Mouse (Mus musculus) embryonic facial prominence, embryonic 10.5 days (tissue): ENCODE results near the gene Svs2. TPM values are rescaled to one million over a fixed set of nuclear protein-coding genes. Genes with fewer than 3 reads are reported as not detected.

Experiments
- DNase-seq: peaks from one replicate; pipeline ENCODE4 v3.0.0-alpha.2; 2017; ENCODE audit warnings: low spot score
- H3K27ac ChIP-seq: fragments of 300-500 bp; sonication (generic); replicated peaks from 2 replicates; pipeline ENCODE4 v1.5.1; 2016; ENCODE audit warnings: mild to moderate bottlenecking
- H3K27me3 ChIP-seq: fragments of 300-500 bp; sonication (generic); replicated peaks from 2 replicates; pipeline ENCODE4 v1.6.1; 2016; ENCODE audit warnings: low read depth, mild to moderate bottlenecking; ENCODE audit not compliant: poor library complexity, severe bottlenecking
- H3K36me3 ChIP-seq: fragments of 300-500 bp; sonication (generic); replicated peaks from 2 replicates; pipeline ENCODE4 v1.6.1; 2016; ENCODE audit warnings: mild to moderate bottlenecking, moderate library complexity
- H3K4me1 ChIP-seq: fragments of 300-500 bp; sonication (generic); 2 replicates; pipeline ENCODE4 v1.6.1; 2016
- H3K4me3 ChIP-seq: fragments of 300-500 bp; sonication (generic); 2 replicates; pipeline ENCODE4 v1.5.1; 2016; ENCODE audit warnings: mild to moderate bottlenecking, moderate library complexity
- H3K9me3 ChIP-seq: fragments of 300-500 bp; sonication (generic); 2 replicates; pipeline ENCODE4 v1.6.1; 2016; ENCODE audit warnings: mild to moderate bottlenecking
- WGBS: fragments of 180-500 bp; shearing (Covaris S2); methylation state at CpG from one replicate; pipeline ENCODE4 v1.1.7; 2016; 5-methylcytosine and 5-hydroxymethylcytosine counted together
- polyA plus RNA-seq: library from polyadenylated mRNA; unstranded; fragments of >200 nt; fragmentation: Nextera tagmentation; extraction: Ambion mirVana; gene quantifications from 2 replicates; pipeline ENCODE4 v1.2.1, GENCODE M21; 2016

The Svs2 gene
- polyA plus RNA-seq, 1 experiment from 2014 or later = not detected

DNA sequence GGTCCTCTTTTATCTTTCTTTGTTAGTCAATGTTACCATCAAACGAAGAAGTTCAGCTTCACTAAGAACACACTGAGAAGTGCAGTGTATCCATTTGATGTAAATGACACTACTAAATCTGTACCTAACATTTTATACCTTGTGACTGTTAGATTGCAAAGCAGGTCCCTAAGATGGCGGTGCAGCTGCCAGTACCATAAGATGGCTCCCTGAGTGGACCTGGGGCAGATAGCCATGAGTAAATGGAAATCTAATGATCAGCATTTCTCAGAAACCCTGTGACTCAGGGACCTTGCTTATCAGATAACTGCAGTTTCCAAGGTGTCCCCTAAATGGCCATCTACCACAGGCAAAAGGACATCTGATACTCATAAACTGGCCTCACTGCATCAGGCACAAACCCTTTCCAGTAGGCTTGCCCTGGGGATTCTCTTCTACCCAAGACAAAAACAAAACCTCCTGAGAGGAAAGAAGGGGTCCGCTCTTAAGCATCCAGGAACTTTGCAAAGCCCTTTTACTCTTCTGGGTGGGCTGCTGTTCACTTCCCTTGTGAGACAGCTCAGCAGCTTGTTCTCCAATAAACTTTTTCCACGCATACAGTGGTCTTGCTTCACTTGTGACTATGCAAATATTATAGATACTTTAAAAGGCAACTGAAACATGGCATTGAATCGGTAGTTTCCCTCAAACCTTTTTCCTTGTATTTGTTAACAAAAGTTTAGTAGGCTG, 42.1 kb downstream of the Svs2 start:
- 87% methylated on average over 5 of the region's 5 CpGs for WGBS
- DNase-seq = no peak
- no peaks in the 10 kb centered on the region for H3K9me3 ChIP-seq
- no peaks in the 10 kb centered on the region for H3K27me3 ChIP-seq
- H3K27ac ChIP-seq = no peak overlapping the region
- H3K36me3 ChIP-seq = no peaks in the 10 kb centered on the region
- H3K4me1 ChIP-seq = no peaks in the 10 kb centered on the region
- H3K4me3 ChIP-seq = no peak overlapping the region

DNA sequence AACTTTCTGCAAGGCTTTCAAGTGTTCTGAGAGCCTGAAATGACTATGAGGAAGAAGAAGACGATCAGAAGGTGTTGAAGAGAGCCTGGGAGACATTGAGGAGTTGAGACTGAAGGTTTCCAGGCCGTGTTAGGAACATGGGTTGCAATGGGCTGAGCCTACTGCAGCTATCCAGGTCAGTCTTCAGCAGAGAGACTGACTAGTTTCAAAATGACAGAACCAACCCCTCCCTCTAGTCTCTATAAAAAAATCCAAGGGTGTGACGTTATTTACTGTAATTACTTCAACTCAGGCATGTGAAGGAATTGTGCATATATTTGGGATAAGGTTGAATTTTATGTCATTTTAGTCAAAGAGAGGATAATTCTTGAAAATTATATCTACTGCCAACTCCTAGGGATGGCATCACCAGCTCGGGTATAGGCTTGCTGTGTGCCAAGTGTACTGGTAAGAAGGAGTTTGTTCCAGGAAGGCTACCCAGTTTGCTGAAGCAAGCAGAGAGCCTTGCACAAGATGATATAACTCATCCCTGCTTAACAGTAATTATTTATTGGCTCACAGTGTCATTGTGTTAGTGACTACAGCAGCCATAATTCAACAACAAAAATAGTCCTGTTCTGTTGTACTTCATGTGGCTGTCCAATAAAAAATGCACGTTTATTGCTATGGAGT, 43.2 kb downstream of the Svs2 start:
- Histone ChIP-seq H3K4me1 (no peaks in the 10 kb centered on the region), H3K27me3 (no peaks in the 10 kb centered on the region), H3K9me3 (no peaks in the 10 kb centered on the region), H3K4me3 (no peak overlapping the region), H3K27ac (no peak overlapping the region), H3K36me3 (no peaks in the 10 kb centered on the region)
- DNase-seq = no peak
- 88% methylated on average over 5 of the region's 5 CpGs for WGBS

DNA sequence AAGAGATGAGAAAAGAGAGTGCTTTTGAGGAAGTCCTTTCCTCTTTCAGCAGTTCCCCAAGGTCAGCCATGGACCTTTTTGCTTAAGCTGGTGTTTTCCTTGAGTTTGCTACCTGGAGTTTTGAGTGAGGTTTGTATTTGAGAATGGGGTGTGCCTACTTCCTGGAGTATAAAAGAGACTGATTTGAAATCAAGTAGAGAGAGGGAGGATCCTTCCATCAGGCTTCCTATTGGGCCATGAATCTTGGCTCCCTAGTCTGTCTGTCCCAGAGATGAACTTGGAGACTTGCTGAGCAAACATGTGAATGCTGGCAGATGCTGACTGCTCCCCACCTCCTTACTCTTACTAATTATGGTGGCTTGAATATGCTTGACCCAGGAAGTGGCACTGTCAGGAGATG, 46.0 kb downstream of the Svs2 start:
- no peak for DNase-seq
- no peaks in the 10 kb centered on the region for H3K36me3 ChIP-seq
- H3K4me3 ChIP-seq = no peak overlapping the region
- H3K27me3 ChIP-seq = no peaks in the 10 kb centered on the region
- H3K27ac ChIP-seq = no peak overlapping the region
- no peaks in the 10 kb centered on the region for H3K4me1 ChIP-seq
- H3K9me3 ChIP-seq = no peaks in the 10 kb centered on the region

DNA sequence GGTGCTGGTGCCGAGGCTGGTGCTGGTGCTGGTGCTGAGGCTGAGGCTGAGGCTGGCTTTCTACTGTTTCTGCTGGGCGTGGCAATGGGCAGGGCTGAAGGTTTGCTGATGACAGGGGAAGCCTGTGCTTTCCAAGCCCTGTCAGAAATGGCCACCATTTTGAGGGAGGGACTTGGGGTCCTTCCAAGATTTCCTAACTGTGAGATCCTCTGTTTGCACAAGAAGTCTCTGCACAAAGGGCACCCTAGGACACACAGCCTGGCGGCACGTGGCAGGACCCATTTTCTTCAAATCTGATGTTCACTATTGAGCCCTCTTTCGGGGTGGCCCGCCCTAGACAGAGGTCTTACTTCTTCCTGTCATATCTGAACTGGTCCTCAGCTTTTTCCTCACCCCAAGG, 47.7 kb downstream of the Svs2 start, which contains the start of gene Wfdc12:
Gene Wfdc12 (minus strand): TSS at position 33 of the 400 bp plus-strand sequence.
- Histone ChIP-seq H3K27me3 (no peaks in the 10 kb centered on the region), H3K4me3 (no peak within 1 kb of the TSS), H3K36me3 (no peaks in the 10 kb centered on the region), H3K4me1 (no peaks in the 10 kb centered on the region), H3K27ac (no peak within 1 kb of the TSS), H3K9me3 (no peaks in the 10 kb centered on the region)
- WGBS = 90% methylated on average over 6 of the region's 6 CpGs
- DNase-seq = no peak

DNA sequence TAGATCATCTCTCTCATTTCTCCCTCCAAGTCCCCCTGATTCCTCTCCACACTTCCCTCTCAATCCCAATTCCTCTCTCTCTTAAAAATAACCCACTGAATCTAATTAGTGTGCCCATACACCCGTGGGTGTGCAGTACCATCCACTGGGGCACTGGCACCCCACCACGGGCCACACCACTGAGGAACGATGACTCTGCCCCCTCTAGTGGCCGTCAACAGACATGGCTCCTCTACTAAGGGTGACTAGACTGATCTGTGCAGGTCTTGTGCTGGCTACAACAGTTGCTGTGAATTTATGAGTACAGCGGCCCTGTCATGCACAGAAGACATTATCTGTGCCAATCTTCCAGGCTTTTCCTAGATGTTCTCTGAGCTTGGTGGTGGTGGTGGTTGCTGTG, 49.5 kb downstream of the Svs2 start:
- Histone ChIP-seq H3K27me3 (no peaks in the 10 kb centered on the region), H3K9me3 (no peaks in the 10 kb centered on the region), H3K4me1 (peaks cover 7% of the 10 kb centered on the region), H3K36me3 (no peaks in the 10 kb centered on the region), H3K27ac (no peak overlapping the region), H3K4me3 (no peak overlapping the region)
- 30% methylated on average over 5 of the region's 5 CpGs for WGBS
- DNase-seq = no peak

Other genes starting within 250 kb of the Svs2 start
- 326 and 327 TPM in 2 replicates for gene Ywhab, start 243.5 kb downstream of the Svs2 start, polyA plus RNA-seq
- 1.6 and 1.9 TPM in 2 replicates for gene Pabpc1l, start 213.0 kb downstream of the Svs2 start, polyA plus RNA-seq
- 33.1 and 34.8 TPM in 2 replicates for gene Stk4, start 168.1 kb downstream of the Svs2 start, polyA plus RNA-seq
- 68.1 and 71.9 TPM in 2 replicates for gene Tomm34, start 167.3 kb downstream of the Svs2 start, polyA plus RNA-seq
- not detected in 2 replicates for gene Kcns1, start 67.4 kb downstream of the Svs2 start, polyA plus RNA-seq
- not detected in 2 replicates for gene Wfdc5, start 55.7 kb downstream of the Svs2 start, polyA plus RNA-seq
- not detected in 2 replicates for gene Wfdc12, start 47.9 kb downstream of the Svs2 start, polyA plus RNA-seq
- gene Wfdc15a, start 38.3 kb downstream of the Svs2 start, polyA plus RNA-seq = not detected in 2 replicates
- not detected in 2 replicates for gene Wfdc15b, start 16.8 kb downstream of the Svs2 start, polyA plus RNA-seq
- not detected in 2 replicates for gene Svs3b, start 18.2 kb upstream of the Svs2 start, polyA plus RNA-seq
- not detected in 2 replicates for gene Svs4, start 40.0 kb upstream of the Svs2 start, polyA plus RNA-seq
- not detected in 2 replicates for gene Svs3a, start 50.8 kb upstream of the Svs2 start, polyA plus RNA-seq
- not detected in 2 replicates for gene Svs6, start 78.3 kb upstream of the Svs2 start, polyA plus RNA-seq
- not detected in 2 replicates for gene Svs5, start 94.3 kb upstream of the Svs2 start, polyA plus RNA-seq
- 0.46 TPM in 1 of 2 replicates, not detected in the other for gene Slpi, start 150.6 kb upstream of the Svs2 start, polyA plus RNA-seq
- not detected in 2 replicates for gene Rbpjl, start 164.7 kb upstream of the Svs2 start, polyA plus RNA-seq
- gene Matn4, start 166.7 kb upstream of the Svs2 start, polyA plus RNA-seq = 0.23 and 0.85 TPM in 2 replicates
- gene Sdc4, start 205.4 kb upstream of the Svs2 start, polyA plus RNA-seq = 25.5 and 26.0 TPM in 2 replicates
- gene Sys1, start 218.5 kb upstream of the Svs2 start, polyA plus RNA-seq = 52.5 and 53.1 TPM in 2 replicates
- gene Gm20458, start 222.5 kb upstream of the Svs2 start, polyA plus RNA-seq = 3.1 and 3.2 TPM in 2 replicates
- gene Trp53tg5, start 235.3 kb upstream of the Svs2 start, polyA plus RNA-seq = not detected in 2 replicates
- gene Dbndd2, start 247.6 kb upstream of the Svs2 start, polyA plus RNA-seq = 1.8 TPM in 2 replicates